Mouse (Mus musculus) lung, adult 2 months (tissue): ENCODE measurements around the gene Rundc1. TPM values are rescaled to one million over a fixed set of nuclear protein-coding genes. Genes with fewer than 3 reads are reported as not detected.
"Not testable (repeated sequence)": the region's sequence is repeated elsewhere in the genome, so short reads cannot be mapped to it uniquely, and the experiment has no call there.

Experiments
- DNase-seq: peaks from one replicate; pipeline ENCODE4 v3.0.0; 2022
- H3K4me1 ChIP-seq: fragments of 200-500 bp; 2 replicates; pipeline ENCODE4 v1.6.1; 2011; ENCODE audit warnings: low read length; ENCODE audit not compliant: control insufficient read depth, insufficient read depth
- H3K4me3 ChIP-seq: fragments of 200-500 bp; replicated peaks from 2 replicates; pipeline ENCODE3; 2011; ENCODE audit warnings: low read depth, mild to moderate bottlenecking, control low read depth, low read length; ENCODE audit errors: extremely low read depth
- CTCF ChIP-seq: fragments of 200-500 bp; IDR thresholded peaks from 2 replicates; pipeline ENCODE4 v1.5.1; 2011; ENCODE audit warnings: mild to moderate bottlenecking, low read length, control low read depth; ENCODE audit not compliant: insufficient read depth
- POLR2A ChIP-seq: fragments of 200-500 bp; IDR thresholded peaks from 2 replicates; pipeline ENCODE4 v1.6.1; 2011; ENCODE audit warnings: low read depth, mild to moderate bottlenecking, control low read depth, low read length, borderline replicate concordance; ENCODE audit errors: extremely low read depth
- WGBS: fragments of 180-500 bp; shearing (Covaris S2); methylation state at CpG from one replicate; pipeline ENCODE4 v1.1.7; 2018; 5-methylcytosine and 5-hydroxymethylcytosine counted together
- polyA plus RNA-seq: library from polyadenylated mRNA; depleted of rRNA; stranded (reverse); fragments of >200 nt; gene quantifications from 2 replicates; pipeline ENCODE4 v1.2.3, GENCODE M21; 2012; rRNA removed

Rundc1 gene
- polyA plus RNA-seq, 1 experiment: 22.4 TPM

- no peak for TF ChIP-seq CTCF
- no peak for TF ChIP-seq POLR2A
- DNase-seq: no peak
- 46% methylated on average over 5 of the region's 5 CpGs for WGBS
- Histone ChIP-seq H3K4me1 (peaks cover 5% of the 10 kb centered on the region), H3K4me3 (no peak overlapping the region)
Observed at GRCm38 (mm10) chr11:101474298-101474697, 49.4 kb downstream of the Rundc1 start.

- WGBS: 84% methylated on average over 4 of the region's 4 CpGs
- not testable (repeated sequence) for H3K4me3 ChIP-seq, DNase-seq, H3K4me1 ChIP-seq
Observed at GRCm38 (mm10) chr11:101476361-101476760, 51.5 kb downstream of the Rundc1 start.

- DNase-seq: no peak
- peaks cover 5% of the 10 kb centered on the region for H3K4me1 ChIP-seq
- TF ChIP-seq CTCF (no peak), POLR2A (no peak)
- no peak overlapping the region for H3K4me3 ChIP-seq
- WGBS: 47% methylated on average over 4 of the region's 4 CpGs
Observed at GRCm38 (mm10) chr11:101477194-101477551, 52.3 kb downstream of the Rundc1 start.

- 76% methylated on average over 10 of the region's 10 CpGs for WGBS
- no peak for DNase-seq
- no peak overlapping the region for H3K4me3 ChIP-seq
- peaks cover 5% of the 10 kb centered on the region for H3K4me1 ChIP-seq
- no peak for TF ChIP-seq CTCF
- TF ChIP-seq POLR2A: no peak
Observed at GRCm38 (mm10) chr11:101477552-101478211, 52.8 kb downstream of the Rundc1 start.

- Histone ChIP-seq H3K4me3 (no peak overlapping the region), H3K4me1 (peaks cover 5% of the 10 kb centered on the region)
- no peak for DNase-seq
- TF ChIP-seq CTCF: no peak
- TF ChIP-seq POLR2A: no peak
- 21% methylated on average over 18 of the region's 18 CpGs for WGBS
Observed at GRCm38 (mm10) chr11:101479171-101479635, 54.3 kb downstream of the Rundc1 start.

GRCm38 (mm10) chr11:101480912-101481311 is 56.0 kb downstream of the Rundc1 start:
- TF ChIP-seq CTCF: no peak
- TF ChIP-seq POLR2A: no peak
- Histone ChIP-seq H3K4me3 (no peak overlapping the region), H3K4me1 (peaks cover 5% of the 10 kb centered on the region)
- no peak for DNase-seq
- WGBS: 33% methylated on average over 6 of the region's 6 CpGs

- 50% methylated on average over 3 of the region's 3 CpGs for WGBS
- no peak for DNase-seq
Observed at GRCm38 (mm10) chr11:101483804-101484203, 58.9 kb downstream of the Rundc1 start.

GRCm38 (mm10) chr11:101484245-101484644 is 59.4 kb downstream of the Rundc1 start:
- WGBS: 69% methylated on average over 6 of the region's 6 CpGs
- TF ChIP-seq CTCF: no peak
- no peak for TF ChIP-seq POLR2A
- DNase-seq: no peak
- Histone ChIP-seq H3K4me1 (no peaks in the 10 kb centered on the region), H3K4me3 (no peak overlapping the region)

More at GRCm38 (mm10) chr11:101483804-101484203, 58.9 kb downstream of the Rundc1 start:
- peaks cover 4% of the 10 kb centered on the region for H3K4me1 ChIP-seq
- no peak overlapping the region for H3K4me3 ChIP-seq
- no peak for TF ChIP-seq POLR2A
- TF ChIP-seq CTCF: no peak

- DNase-seq: no peak
- no peaks in the 10 kb centered on the region for H3K4me1 ChIP-seq
- WGBS: 86% methylated on average over 7 of the region's 7 CpGs
- TF ChIP-seq CTCF: no peak
- no peak for TF ChIP-seq POLR2A
- no peak overlapping the region for H3K4me3 ChIP-seq
Observed at GRCm38 (mm10) chr11:101484814-101485213, 59.9 kb downstream of the Rundc1 start.

Other genes with a start within 250 kb of the Rundc1 start
- 0.45 and 0.62 TPM in 2 replicates for gene Ccr10, start 249.6 kb upstream of the Rundc1 start, polyA plus RNA-seq
- 38.9 and 50.1 TPM in 2 replicates for gene Ezh1, start 198.6 kb upstream of the Rundc1 start, polyA plus RNA-seq
- gene Ramp2, start 179.1 kb upstream of the Rundc1 start, polyA plus RNA-seq: 710 and 828 TPM in 2 replicates
- gene Vps25, start 171.4 kb upstream of the Rundc1 start, polyA plus RNA-seq: 82.9 and 97.4 TPM in 2 replicates
- 6.5 and 10.4 TPM in 2 replicates for gene Wnk4, start 164.5 kb upstream of the Rundc1 start, polyA plus RNA-seq
- gene Cntd1, start 146.1 kb upstream of the Rundc1 start, polyA plus RNA-seq: 0.22 and 0.59 TPM in 2 replicates
- 194 and 283 TPM in 2 replicates for gene Coa3, start 146.0 kb upstream of the Rundc1 start, polyA plus RNA-seq
- 70.3 and 97.9 TPM in 2 replicates for gene Becn1, start 122.8 kb upstream of the Rundc1 start, polyA plus RNA-seq
- gene Psme3, start 108.9 kb upstream of the Rundc1 start, polyA plus RNA-seq: 30.6 and 40.4 TPM in 2 replicates
- gene Aoc2, start 100.0 kb upstream of the Rundc1 start, polyA plus RNA-seq: 3.3 and 3.6 TPM in 2 replicates
- gene Aoc3, start 94.5 kb upstream of the Rundc1 start, polyA plus RNA-seq: 11.5 and 15.3 TPM in 2 replicates
- 0.13 TPM in 1 of 2 replicates, not detected in the other for gene G6pc, start 57.5 kb upstream of the Rundc1 start, polyA plus RNA-seq
- 20.5 and 20.9 TPM in 2 replicates for gene Aarsd1, start 7.5 kb upstream of the Rundc1 start, polyA plus RNA-seq
- 0.22 and 0.36 TPM in 2 replicates for gene Gm27029, start 289 bp upstream of the Rundc1 start, polyA plus RNA-seq
- gene Ptges3l, start 248 bp downstream of the Rundc1 start, polyA plus RNA-seq: 1.7 and 5.3 TPM in 2 replicates
- 221 and 297 TPM in 2 replicates for gene Rpl27, start 17.2 kb downstream of the Rundc1 start, polyA plus RNA-seq
- gene Ifi35, start 23.3 kb downstream of the Rundc1 start, polyA plus RNA-seq: 57.9 and 76.4 TPM in 2 replicates
- gene Rnd2, start 39.9 kb downstream of the Rundc1 start, polyA plus RNA-seq: 14.8 and 17.7 TPM in 2 replicates
- 224 and 235 TPM in 2 replicates for gene Vat1, start 41.1 kb downstream of the Rundc1 start, polyA plus RNA-seq
- gene Brca1, start 126.9 kb downstream of the Rundc1 start, polyA plus RNA-seq: 0.25 and 0.28 TPM in 2 replicates
- gene Nbr1, start 127.1 kb downstream of the Rundc1 start, polyA plus RNA-seq: 100 and 116 TPM in 2 replicates
- 32.1 and 41.1 TPM in 2 replicates for gene Tmem106a, start 157.2 kb downstream of the Rundc1 start, polyA plus RNA-seq
- gene Gm11634, start 174.2 kb downstream of the Rundc1 start, polyA plus RNA-seq: not detected in 2 replicates
- 21.8 and 26.9 TPM in 2 replicates for gene Rdm1, start 202.1 kb downstream of the Rundc1 start, polyA plus RNA-seq
- 40.1 and 67.8 TPM in 2 replicates for gene Arl4d, start 240.5 kb downstream of the Rundc1 start, polyA plus RNA-seq